Mouse (Mus musculus): ENCODE measurements around the gene Safb.

Safb gene

DNA sequence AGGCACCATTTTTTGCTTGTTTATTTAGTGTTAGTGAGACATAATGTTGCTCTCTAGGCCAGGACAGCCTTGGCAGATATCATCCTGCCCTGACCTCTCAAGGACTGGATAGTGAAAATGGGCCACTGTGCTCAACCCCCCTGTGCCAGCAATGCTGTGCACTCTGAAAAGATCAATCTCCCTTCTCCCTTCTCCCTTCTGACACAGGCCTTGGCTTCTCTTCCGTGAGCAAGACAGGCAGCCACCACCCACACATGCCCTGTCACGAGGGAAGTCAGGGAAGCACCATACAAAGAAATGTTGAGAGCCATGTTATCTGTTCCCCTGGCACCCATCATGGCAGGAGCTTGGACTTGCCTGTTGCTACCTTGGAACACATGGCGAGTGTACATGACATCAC lies 70.7 kb downstream of the Safb start:
- no peak for DNase-seq
